Mouse (Mus musculus) heart, adult 2 months (tissue): Measurements from ENCODE around the gene Gm20388.

Experiments used
- CTCF ChIP-seq: fragments of 200-600 bp; IDR thresholded peaks from 2 replicates; pipeline ENCODE4 v1.8.1; 2022; ENCODE audit warnings: antibody characterized with exemption, mild to moderate bottlenecking, moderate library complexity
- EP300 ChIP-seq: fragments of 200-500 bp; IDR thresholded peaks from 2 replicates; pipeline ENCODE4 v1.6.1; 2011; ENCODE audit warnings: low read depth, low read length, control low read depth; ENCODE audit not compliant: insufficient read depth
- POLR2A ChIP-seq: fragments of 200-500 bp; IDR thresholded peaks from 2 replicates; pipeline ENCODE4 v1.6.1; 2011; ENCODE audit warnings: mild to moderate bottlenecking, low read depth, low read length, control low read depth; ENCODE audit not compliant: insufficient read depth

GRCm38 (mm10) chr8:122398186-122398585, 2487.5 kb downstream of the Gm20388 start:
- no peak for TF ChIP-seq CTCF
- TF ChIP-seq POLR2A = no peak
- TF ChIP-seq EP300 = no peak
